Mouse (Mus musculus) CH12.LX (cell line): ENCODE measurements around the gene Sbk3. TPM values are rescaled to one million over a fixed set of nuclear protein-coding genes. Genes with fewer than 3 reads are reported as not detected.

Source experiments
- DNase-seq: peaks from one replicate; pipeline ENCODE4 v3.0.0-alpha.2; 2013; ENCODE audit errors: extremely low read depth
- H3K27ac ChIP-seq: 2 replicates; pipeline ENCODE4 v1.5.1; 2012; ENCODE audit warnings: low read depth, mild to moderate bottlenecking, control low read depth, moderate library complexity; ENCODE audit not compliant: insufficient read depth
- H3K27me3 ChIP-seq: replicated peaks from 2 replicates; pipeline ENCODE3; 2012; ENCODE audit warnings: inconsistent platforms
- H3K36me3 ChIP-seq, 2 experiments: replicated peaks in 1 of 2; 2 replicates each; pipeline versions ENCODE3 to v1.6.1; 2012; ENCODE audit warnings: inconsistent platforms in 1 of 2, low read length in 1 of 2, mild to moderate bottlenecking in 1 of 2, mixed read lengths in 1 of 2, moderate library complexity in 1 of 2; ENCODE audit not compliant: control insufficient read depth in 1 of 2, insufficient read depth in 1 of 2
- H3K4me1 ChIP-seq, 2 experiments: 2 replicates each; pipeline ENCODE4 v1.6.1; 2012; ENCODE audit warnings: inconsistent platforms in 1 of 2, moderate library complexity in 1 of 2; ENCODE audit not compliant: insufficient read depth in 2 of 2, control insufficient read depth in 1 of 2
- H3K4me2 ChIP-seq: 2 replicates; pipeline ENCODE4 v1.6.1; 2012; ENCODE audit warnings: low read depth, mild to moderate bottlenecking, control low read depth; ENCODE audit not compliant: poor library complexity, insufficient read depth, severe bottlenecking
- H3K4me3 ChIP-seq, 3 experiments: fragments of 150-350 bp in 1 of 3; sonication (generic) in 1 of 3; replicated peaks in 1 of 3; 2 replicates each; pipeline versions ENCODE3 to v1.5.1; 2011 to 2012; ENCODE audit warnings: low read depth in 2 of 3, low read length in 2 of 3, mild to moderate bottlenecking in 2 of 3, moderate library complexity in 2 of 3, control low read depth in 1 of 3, improper control_type of control experiment in 1 of 3, inconsistent platforms in 1 of 3, mixed read lengths in 1 of 3; ENCODE audit not compliant: poor library complexity in 1 of 3
- H3K79me2 ChIP-seq: replicated peaks from 2 replicates; pipeline ENCODE4 v1.6.1; 2012; ENCODE audit warnings: mild to moderate bottlenecking, moderate library complexity; ENCODE audit not compliant: control insufficient read depth, poor library complexity, insufficient read depth, severe bottlenecking; ENCODE audit errors: extremely low read depth
- H3K9ac ChIP-seq: 2 replicates; pipeline ENCODE4 v1.6.1; 2012; ENCODE audit warnings: low read depth, mild to moderate bottlenecking, control low read depth, moderate library complexity; ENCODE audit not compliant: insufficient read depth
- H3K9me3 ChIP-seq: replicated peaks from 2 replicates; pipeline ENCODE3; 2012; ENCODE audit warnings: low read length, inconsistent platforms, mixed read lengths
- CHD1 ChIP-seq: IDR thresholded peaks from 2 replicates; pipeline ENCODE4 v1.6.1; 2012; ENCODE audit warnings: low read depth, low read length, improper control_type of control experiment, inconsistent platforms
- CHD2 ChIP-seq: IDR thresholded peaks from 2 replicates; pipeline ENCODE4 v1.6.1; 2011; ENCODE audit warnings: low read length, improper control_type of control experiment
- EP300 ChIP-seq: IDR thresholded peaks from 2 replicates; pipeline ENCODE4 v1.6.1; 2011; ENCODE audit warnings: low read length, improper control_type of control experiment
- GABPA ChIP-seq: IDR thresholded peaks from 2 replicates; pipeline ENCODE4 v1.6.1; 2012; ENCODE audit warnings: low read depth, low read length, improper control_type of control experiment, inconsistent platforms; ENCODE audit not compliant: insufficient replicate concordance
- MAFK ChIP-seq: IDR thresholded peaks from 2 replicates; pipeline ENCODE4 v1.6.1; 2011; ENCODE audit warnings: low read length, improper control_type of control experiment; ENCODE audit not compliant: insufficient replicate concordance
- MAX ChIP-seq: IDR thresholded peaks from 2 replicates; pipeline ENCODE4 v1.6.1; 2011; ENCODE audit warnings: low read length, improper control_type of control experiment
- MAZ ChIP-seq: IDR thresholded peaks from 2 replicates; pipeline ENCODE4 v1.6.1; 2012; ENCODE audit warnings: low read depth, mild to moderate bottlenecking, inconsistent platforms, low read length, improper control_type of control experiment, moderate library complexity
- MEF2A ChIP-seq: IDR thresholded peaks from 2 replicates; pipeline ENCODE4 v1.6.1; 2014; ENCODE audit warnings: low read depth, mild to moderate bottlenecking, inconsistent platforms, low read length, improper control_type of control experiment, borderline replicate concordance
- NELFE ChIP-seq: IDR thresholded peaks from 2 replicates; pipeline ENCODE4 v1.6.1; 2011; ENCODE audit warnings: low read depth, low read length, improper control_type of control experiment
- NRF1 ChIP-seq: IDR thresholded peaks from 2 replicates; pipeline ENCODE4 v1.6.1; 2014; ENCODE audit warnings: low read depth, mild to moderate bottlenecking, inconsistent platforms, low read length, improper control_type of control experiment, moderate library complexity
- POLR2A ChIP-seq: IDR thresholded peaks from 2 replicates; pipeline ENCODE4 v1.6.1; 2011; ENCODE audit warnings: low read depth, mild to moderate bottlenecking, improper control_type of control experiment, low read length
- POLR2AphosphoS2 ChIP-seq: IDR thresholded peaks from 2 replicates; pipeline ENCODE4 v1.6.1; 2011; ENCODE audit warnings: low read depth, low read length, improper control_type of control experiment
- SMC3 ChIP-seq: IDR thresholded peaks from 2 replicates; pipeline ENCODE4 v1.6.1; 2011; ENCODE audit warnings: low read depth, low read length, improper control_type of control experiment
- TBP ChIP-seq: conservative IDR thresholded peaks from 2 replicates; pipeline ENCODE4 v1.6.1; 2011; ENCODE audit warnings: low read depth, low read length, improper control_type of control experiment
- USF1 ChIP-seq: IDR thresholded peaks from 2 replicates; pipeline ENCODE4 v1.6.1; 2014; ENCODE audit warnings: low read depth, mild to moderate bottlenecking, inconsistent platforms, low read length, improper control_type of control experiment
- USF2 ChIP-seq: conservative IDR thresholded peaks from 2 replicates; pipeline ENCODE4 v1.6.1; 2011; ENCODE audit warnings: low read depth, low read length, improper control_type of control experiment
- ZC3H11A ChIP-seq: IDR thresholded peaks from 2 replicates; pipeline ENCODE4 v1.6.1; 2012; ENCODE audit warnings: low read depth, mild to moderate bottlenecking, inconsistent platforms, low read length, improper control_type of control experiment
- ZKSCAN1 ChIP-seq: IDR thresholded peaks from 2 replicates; pipeline ENCODE4 v1.6.1; 2012; ENCODE audit warnings: low read depth, inconsistent platforms, low read length, improper control_type of control experiment, borderline replicate concordance
- ZMIZ1 ChIP-seq: IDR thresholded peaks from 2 replicates; pipeline ENCODE4 v1.6.1; 2012; ENCODE audit warnings: low read depth, mild to moderate bottlenecking, inconsistent platforms, low read length, improper control_type of control experiment
- ZNF384 ChIP-seq: IDR thresholded peaks from 2 replicates; pipeline ENCODE4 v1.6.1; 2012; ENCODE audit warnings: low read depth, low read length, improper control_type of control experiment, inconsistent platforms
- dilution Hi-C: fragments of 300-500 bp; cut with MboI; formaldehyde crosslinking; loops from 2 replicates; pipeline ENCODE4 v1.14.3; 2020; ENCODE audit warnings: low sequenced_read_pairs; ENCODE audit not compliant: extremely low pct_unique_long_range_greater_than_20kb, extremely low pct_ligation_motif_present
- in situ Hi-C: fragments of 300-500 bp; cut with MboI; formaldehyde crosslinking; loops from 3 replicates; pipeline ENCODE4 v1.14.3; 2019; ENCODE audit warnings: low sequenced_read_pairs, low pct_ligation_motif_present, low pct_unique_long_range_greater_than_20kb, mixed read lengths
- polyA plus RNA-seq: library from polyadenylated mRNA; unstranded; fragments of >175 nt; gene quantifications from 2 replicates; pipeline ENCODE4 v1.2.1, GENCODE M21; 2012; ENCODE audit warnings: low read depth; ENCODE audit not compliant: insufficient read length
- total RNA-seq, 2 experiments: library from RNA; depleted of rRNA; stranded (reverse); fragments of 300-350 nt in 1 of 2; fragments of >200 nt in 1 of 2; gene quantifications; 2 replicates each; pipeline ENCODE4 v1.2.3; 2012 to 2014

The Sbk3 gene
- total and polyA plus RNA-seq, 3 experiments: not detected

DNA sequence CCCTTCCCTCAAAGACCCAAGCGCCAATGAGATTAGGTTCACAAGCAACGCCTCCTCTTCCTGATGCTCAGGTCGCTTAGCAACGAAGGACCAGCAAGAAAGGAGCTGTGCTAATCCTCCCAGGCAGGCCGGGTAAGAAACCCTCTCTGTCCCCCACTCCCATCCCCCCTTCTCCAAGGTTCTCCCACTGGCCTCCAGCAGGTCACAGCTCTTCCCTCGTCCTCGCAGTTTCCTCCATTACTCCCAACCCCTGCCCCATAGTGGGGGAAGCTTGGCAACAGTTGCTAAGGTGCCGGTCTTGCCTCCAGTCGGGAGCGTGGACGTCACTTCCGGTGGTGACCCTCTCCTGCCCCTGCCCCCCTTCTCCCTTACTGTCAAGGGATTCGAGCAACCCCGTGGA lies 48.5 kb downstream of the Sbk3 start:
- H3K4me1 ChIP-seq: peaks cover 5 to 23% of the 10 kb centered on the region in 2 experiments
- no peak overlapping the region for H3K27ac ChIP-seq
- TF ChIP-seq MAZ (no peak), ZC3H11A (no peak), CHD2 (no peak), USF2 (no peak), EP300 (no peak), CHD1 (no peak), ZMIZ1 (no peak), POLR2A (no peak), GABPA (no peak), ZNF384 (no peak), USF1 (no peak), NRF1 (no peak), TBP (no peak), SMC3 (no peak), POLR2AphosphoS2 (no peak), NELFE (no peak)
- TF ChIP-seq, all 38 proteins: peak for 0
- H3K4me3 ChIP-seq: no peak overlapping the region
- DNase-seq: no peak
- peaks cover 31 to 43% of the 10 kb centered on the region in 2 experiments for H3K36me3 ChIP-seq
- in situ Hi-C loops (no loop called here), dilution Hi-C loops (no loop called here)
- no peaks in the 10 kb centered on the region for H3K79me2 ChIP-seq
- H3K9me3 ChIP-seq: no peaks in the 10 kb centered on the region
- H3K4me2 ChIP-seq: no peak overlapping the region
- H3K9ac ChIP-seq: no peak overlapping the region
- H3K27me3 ChIP-seq: no peaks in the 10 kb centered on the region

DNA sequence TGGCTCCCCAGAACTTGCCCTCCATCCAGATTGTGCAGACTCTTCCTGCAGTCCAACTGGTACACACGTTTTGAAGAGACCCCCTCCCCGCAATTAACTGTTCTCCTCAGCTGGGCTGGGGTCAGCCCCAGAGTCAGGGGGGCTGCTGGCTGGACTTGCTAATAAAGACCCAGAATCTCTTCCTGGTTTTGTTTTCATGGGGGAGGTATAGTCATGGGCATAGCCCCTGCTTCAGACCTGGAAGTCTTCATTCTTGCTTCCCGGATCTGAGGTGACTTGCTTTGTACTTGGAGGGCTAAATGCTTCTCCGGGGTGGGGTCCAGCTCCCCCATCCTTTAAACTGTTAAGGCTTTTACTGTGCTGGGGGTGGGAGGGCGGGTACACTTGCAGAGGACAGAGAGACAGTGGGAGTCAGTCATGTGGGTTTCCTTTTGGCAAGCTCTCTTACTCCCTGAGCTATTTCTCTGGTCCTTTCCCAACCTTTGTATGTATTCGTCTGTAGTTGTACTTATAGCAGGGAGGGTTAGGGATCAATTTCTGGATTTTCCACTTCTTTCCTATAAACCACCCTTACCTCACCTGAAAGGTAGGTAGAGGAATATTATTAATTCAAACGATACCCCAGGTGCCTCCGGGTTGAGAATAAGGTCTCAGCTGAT lies 49.0 kb downstream of the Sbk3 start, which contains the start of gene Nat14:
Gene Nat14, plus strand, starts transcription at position 205 of the 659 bp plus-strand sequence.
- no peak within 1 kb of the TSS for H3K4me2 ChIP-seq
- H3K9me3 ChIP-seq: no peaks in the 10 kb centered on the region

More for the DNA sequence above, 49.0 kb downstream of the Sbk3 start, which contains the start of gene Nat14:
- peaks cover 34 to 47% of the 10 kb centered on the region in 2 experiments for H3K36me3 ChIP-seq
- H3K27ac ChIP-seq: no peak within 1 kb of the TSS
- no peak within 1 kb of the TSS for H3K4me3 ChIP-seq
- dilution Hi-C loops (no loop called here), in situ Hi-C loops (no loop called here)
- H3K9ac ChIP-seq: no peak within 1 kb of the TSS
- peaks cover 5 to 26% of the 10 kb centered on the region in 2 experiments for H3K4me1 ChIP-seq
- H3K27me3 ChIP-seq: no peaks in the 10 kb centered on the region
- DNase-seq: no peak
- TF ChIP-seq MAX (no peak), MAFK (no peak), POLR2AphosphoS2 (no peak), MEF2A (no peak), GABPA (no peak), POLR2A (no peak), ZKSCAN1 (no peak), EP300 (no peak), NRF1 (no peak)
- H3K79me2 ChIP-seq: no peaks in the 10 kb centered on the region
